16 mouse cellular contexts compared by ENCODE assay signal in the genomic region with DNA sequence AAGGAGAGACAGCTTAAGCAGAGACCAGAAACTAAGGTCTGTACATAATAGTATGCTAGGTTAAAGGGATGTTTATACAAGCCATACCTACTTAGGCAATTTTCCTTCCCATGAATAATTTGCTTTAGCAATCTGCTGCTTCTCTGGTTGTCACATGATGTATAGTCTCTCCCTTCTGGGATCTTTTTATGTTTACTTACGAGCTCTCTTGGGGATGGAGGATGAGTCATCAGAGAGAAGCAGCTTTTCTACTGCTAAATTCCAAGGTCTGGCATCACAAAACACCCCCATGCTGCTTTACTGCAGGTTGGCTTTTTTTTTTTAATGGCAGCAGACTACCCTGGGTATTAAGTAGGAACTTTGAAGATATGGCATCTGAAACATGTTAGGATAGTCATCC.
"Had no signal": no experiment of that assay in that cellular context is flagged by ENCODE, and none has a peak within 500 bp of the region (broad histone marks: within the 10 kb centered on the region; RNA-seq: fewer than 3 reads in every experiment).

No protein-coding gene starts in this region.

- ATAC-seq: liver, embryonic 12.5 days; midbrain, embryonic 16.5 days had no signal

- H3K27ac ChIP-seq: kidney, embryonic 15.5 days; limb, embryonic 15.5 days; liver, embryonic 12.5 days; macrophage; midbrain, embryonic 12.5 days; stomach, postnatal 0 days had no signal

- H3K27me3 ChIP-seq: kidney, embryonic 15.5 days; limb, embryonic 15.5 days; liver, embryonic 12.5 days; megakaryocyte, embryonic 14.5 days; midbrain, embryonic 12.5 days had no signal

- DNase-seq: kidney, adult 2 months; kidney, postnatal 36 days; layer of hippocampus, adult 9-11 months; layer of hippocampus, postnatal 36 days; lung, embryonic 14.5 days; lung, postnatal 14 days; thymus, adult 18-20 months; thymus, postnatal 36 days had no signal

- H3K9ac ChIP-seq: kidney, embryonic 15.5 days; limb, embryonic 15.5 days; liver, embryonic 12.5 days; lung, embryonic 14.5 days; midbrain, embryonic 12.5 days had no signal

- H3K36me3 ChIP-seq: kidney, embryonic 15.5 days; limb, embryonic 15.5 days; liver, embryonic 12.5 days; midbrain, embryonic 12.5 days had no signal

- H3K4me2 ChIP-seq: kidney, embryonic 15.5 days; limb, embryonic 15.5 days; liver, embryonic 12.5 days; lung, embryonic 14.5 days; midbrain, embryonic 12.5 days had no signal

- H3K9me3 ChIP-seq: kidney, embryonic 15.5 days; limb, embryonic 15.5 days; liver, embryonic 12.5 days; megakaryocyte, embryonic 14.5 days; midbrain, embryonic 12.5 days had no signal

- H3K4me3 ChIP-seq: kidney, embryonic 15.5 days; limb, embryonic 15.5 days; liver, embryonic 12.5 days; megakaryocyte, embryonic 14.5 days; midbrain, embryonic 12.5 days had no signal

- H3K4me1 ChIP-seq: kidney, embryonic 15.5 days; limb, embryonic 15.5 days; liver, embryonic 12.5 days; megakaryocyte, embryonic 14.5 days; midbrain, embryonic 12.5 days had no signal
